Mouse (Mus musculus) cerebellum, adult (tissue): ENCODE results near the gene Tgfbr2.

Experiments used
- ATAC-seq: cut with Nextera tagmentation; 2 replicates; pipeline ENCODE4 v1.9.2; 2017; ENCODE audit warnings: mild to moderate bottlenecking, moderate library complexity, mixed read lengths; ENCODE audit not compliant: insufficient number of reproducible peaks, low FRiP score, low TSS enrichment

Tgfbr2 gene

GRCm38 (mm10) chr9:116197491-116198170 lies 22.5 kb upstream of the Tgfbr2 start:
- no peak for ATAC-seq

GRCm38 (mm10) chr9:116193889-116194450 lies 18.8 kb upstream of the Tgfbr2 start:
- no peak for ATAC-seq

- no peak for ATAC-seq
These were observed 18.3 kb upstream of the Tgfbr2 start for GRCm38 (mm10) chr9:116193535-116193881.

DNA sequence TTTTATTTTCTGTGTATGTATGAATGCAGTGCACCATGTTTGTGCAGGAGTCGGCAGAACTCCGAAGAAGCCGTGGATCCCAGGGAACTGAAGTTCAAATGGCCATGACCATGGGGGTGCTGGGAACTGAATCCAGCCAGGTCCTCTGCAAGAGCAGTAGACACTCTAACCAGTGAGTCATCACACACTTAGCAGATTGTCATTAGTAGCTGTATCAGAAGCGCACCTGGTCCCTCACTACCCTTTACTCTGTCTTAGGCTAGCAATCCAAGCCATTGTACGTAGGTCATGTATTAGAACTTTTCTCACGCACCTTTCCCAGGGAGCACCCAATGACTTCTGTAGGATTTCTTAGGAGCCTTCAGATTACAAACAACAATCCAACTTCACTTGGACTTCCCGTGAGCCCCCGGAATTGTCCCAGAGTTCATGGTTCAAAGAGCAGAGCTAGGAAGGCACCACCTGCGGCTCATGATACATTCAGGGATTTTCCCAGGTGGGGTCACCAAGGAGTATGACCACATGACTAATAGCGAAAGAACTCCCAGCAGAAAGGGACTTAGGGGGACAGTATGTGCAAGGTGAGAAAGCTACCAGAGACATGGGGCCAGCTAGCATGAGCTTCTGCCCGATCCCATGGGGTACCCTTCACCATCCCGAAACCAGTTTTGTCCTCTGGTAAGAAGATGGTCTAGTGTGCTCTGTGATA lies 17.8 kb upstream of the Tgfbr2 start:
- no peak for ATAC-seq

DNA sequence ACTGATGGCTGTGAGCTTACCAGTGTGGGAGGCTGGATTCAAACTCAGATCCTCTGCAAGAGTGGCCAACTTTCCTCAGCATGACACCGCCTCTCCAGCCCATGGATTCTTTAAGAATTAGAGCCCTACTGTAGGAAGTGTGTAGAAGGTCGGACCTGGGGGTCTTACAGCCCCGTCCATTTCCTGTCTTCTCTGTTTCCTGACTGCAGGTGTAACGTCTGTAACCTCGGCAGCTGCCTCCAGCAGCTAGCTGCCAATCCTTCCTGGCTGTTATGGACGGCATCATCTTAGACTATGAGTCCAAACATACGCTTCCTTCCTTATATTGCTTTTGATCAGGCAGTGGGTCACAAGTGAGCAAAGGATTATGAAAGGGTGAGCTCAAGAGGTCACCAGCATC lies 17.1 kb upstream of the Tgfbr2 start:
- no peak for ATAC-seq

GRCm38 (mm10) chr9:116189831-116190230 lies 14.7 kb upstream of the Tgfbr2 start:
- no peak for ATAC-seq

GRCm38 (mm10) chr9:116188952-116189666 lies 13.9 kb upstream of the Tgfbr2 start:
- no peak for ATAC-seq

GRCm38 (mm10) chr9:116187181-116187731 lies 12.1 kb upstream of the Tgfbr2 start:
- ATAC-seq, result no peak

GRCm38 (mm10) chr9:116184903-116185302 lies 9.7 kb upstream of the Tgfbr2 start:
- ATAC-seq, result no peak

GRCm38 (mm10) chr9:116183035-116183434 lies 7.9 kb upstream of the Tgfbr2 start:
- no peak for ATAC-seq

DNA sequence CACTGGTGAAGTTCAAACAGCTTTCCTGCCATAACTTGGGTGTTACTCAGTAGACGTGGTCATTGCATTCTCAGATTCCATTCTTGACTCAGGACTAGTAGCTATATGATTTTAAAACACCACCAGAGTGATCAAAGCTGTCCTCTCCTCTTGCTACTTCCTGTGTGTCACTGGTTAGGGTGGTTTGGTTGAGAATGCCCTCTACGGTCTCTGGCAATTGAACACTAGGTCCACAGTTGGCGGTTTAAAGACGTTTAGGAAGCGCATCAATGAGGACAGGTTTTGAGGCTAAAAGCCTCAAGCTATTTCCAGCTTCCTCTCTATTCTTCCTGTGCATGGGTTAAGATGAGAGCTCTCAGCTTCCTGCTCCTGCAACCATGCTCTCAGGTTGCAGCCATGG lies 6.4 kb upstream of the Tgfbr2 start:
- ATAC-seq, result no peak

DNA sequence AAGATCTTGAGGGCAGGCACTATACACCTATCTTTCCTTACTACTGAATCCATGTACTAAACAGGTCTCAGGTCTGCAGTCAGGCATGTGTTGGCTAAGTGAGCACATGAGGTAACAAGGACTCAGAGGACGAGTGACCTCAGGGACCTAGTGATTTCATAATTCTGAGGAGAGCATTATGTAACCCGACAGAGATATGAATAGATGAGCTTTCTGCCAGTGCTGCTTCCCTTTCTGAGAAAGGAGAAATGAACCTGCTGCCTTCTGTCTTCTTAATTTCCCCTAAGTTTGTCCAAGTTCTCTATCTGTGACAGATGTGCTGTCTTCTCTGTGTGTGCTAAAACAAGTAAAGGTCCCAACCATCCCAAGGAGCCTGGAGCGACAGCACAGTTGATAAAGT lies 3.0 kb upstream of the Tgfbr2 start:
- no peak for ATAC-seq

DNA sequence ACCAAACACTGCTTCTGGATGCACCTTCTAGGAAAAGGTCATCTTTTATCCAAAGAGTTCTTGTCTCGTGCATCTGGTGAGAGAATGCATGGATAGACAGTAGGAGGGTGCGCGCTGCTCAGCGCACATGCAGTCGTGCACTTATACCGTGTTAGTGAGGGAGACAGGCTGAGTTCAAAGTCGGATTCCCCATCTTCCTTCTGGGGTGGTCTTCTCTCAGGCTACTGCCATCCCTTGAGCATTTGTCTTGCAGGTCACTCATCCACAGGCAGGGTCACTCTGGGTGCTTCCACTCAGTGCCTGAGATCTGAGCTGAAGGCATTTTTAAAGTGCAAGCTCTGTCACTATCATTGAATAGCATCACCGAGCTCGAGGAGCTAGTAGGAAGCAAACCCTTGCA lies 1.9 kb upstream of the Tgfbr2 start:
- ATAC-seq, result no peak

DNA sequence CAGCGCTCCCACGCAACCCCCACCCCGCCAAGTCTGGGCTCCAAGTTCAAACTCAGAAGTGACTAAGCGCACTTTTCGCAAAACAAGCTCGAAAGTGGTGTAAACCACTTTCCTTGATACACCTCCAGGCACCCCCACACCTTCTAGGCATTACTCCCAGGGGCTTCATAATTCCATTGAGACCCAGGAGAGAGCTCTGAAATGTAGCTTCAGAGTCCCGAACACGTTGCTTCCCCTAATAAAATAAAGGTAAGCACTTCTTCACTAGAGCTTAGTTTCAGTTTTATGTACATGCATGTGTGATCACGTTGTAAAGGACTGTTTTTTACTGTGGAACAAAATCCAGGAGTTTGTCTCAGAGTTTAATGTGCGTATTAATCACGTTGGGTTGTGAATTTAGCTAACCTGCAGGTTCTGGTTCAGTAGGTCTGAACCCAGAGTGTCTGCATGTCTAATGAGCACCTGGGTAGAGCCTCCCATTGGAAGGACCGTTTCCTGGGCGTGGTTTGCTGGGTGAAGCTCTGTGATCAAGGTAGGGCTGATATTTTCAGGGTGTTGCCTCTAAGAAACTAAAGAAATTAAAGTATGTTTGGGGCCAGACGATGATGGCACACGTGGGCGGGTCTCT lies 442 bp upstream of the Tgfbr2 start:
- no peak for ATAC-seq

- ATAC-seq, result no peak
These were observed 1.5 kb downstream of the Tgfbr2 start for GRCm38 (mm10) chr9:116173473-116174170.

GRCm38 (mm10) chr9:116173059-116173458 lies 2.1 kb downstream of the Tgfbr2 start:
- no peak for ATAC-seq

DNA sequence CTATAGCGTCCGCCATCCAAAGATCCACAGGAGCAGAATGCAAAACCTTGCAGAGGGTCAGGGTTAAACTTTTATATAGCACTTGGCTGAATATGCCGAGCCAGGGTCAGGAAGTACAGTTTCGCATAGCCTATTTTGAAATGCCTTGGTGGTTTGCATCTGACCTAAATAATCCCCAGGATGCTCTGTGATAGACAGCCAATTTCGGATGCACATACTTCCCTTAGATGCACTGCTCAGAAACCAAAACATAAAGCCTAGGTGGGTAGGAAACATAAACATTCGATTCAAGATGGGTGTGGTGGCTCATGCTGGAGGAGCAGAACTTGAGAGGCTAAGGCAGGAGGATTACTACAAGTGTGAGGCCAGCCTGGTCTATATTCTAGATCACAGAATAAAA lies 6.1 kb downstream of the Tgfbr2 start:
- ATAC-seq, result no peak

DNA sequence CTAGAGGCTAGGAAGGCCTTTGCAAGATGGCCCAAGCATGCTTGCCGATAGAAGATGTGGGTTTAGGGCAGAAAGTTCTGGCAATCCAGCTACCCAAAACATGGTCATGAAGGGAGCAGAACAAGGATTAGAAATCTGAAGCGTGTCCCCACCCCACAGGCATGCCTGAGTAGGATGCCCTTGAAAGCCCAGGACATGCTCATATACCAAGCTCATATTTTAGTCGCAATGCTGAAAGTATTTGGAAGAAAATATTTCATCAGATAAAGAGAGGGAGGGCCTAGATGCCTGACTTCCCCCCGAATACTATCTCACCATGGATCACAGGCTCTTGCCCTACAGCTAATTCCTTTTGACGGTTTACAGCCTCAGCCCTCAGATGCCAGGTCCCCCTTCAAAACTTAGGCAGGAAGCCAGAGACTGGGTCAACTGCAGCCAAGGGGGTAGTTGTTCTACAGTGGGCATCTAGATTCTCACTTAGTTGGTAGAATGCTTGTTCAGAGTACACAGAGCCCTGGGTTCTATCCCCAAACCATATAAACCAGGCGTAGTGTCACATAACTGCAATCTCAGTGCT lies 7.8 kb downstream of the Tgfbr2 start:
- no peak for ATAC-seq

GRCm38 (mm10) chr9:116166363-116166762 lies 8.8 kb downstream of the Tgfbr2 start:
- ATAC-seq, result no peak

GRCm38 (mm10) chr9:116163883-116164282 lies 11.3 kb downstream of the Tgfbr2 start:
- no peak for ATAC-seq
